Mouse (Mus musculus) megakaryocyte, embryonic 14.5 days (primary cell): ENCODE data around the gene Il2ra. TPM values are rescaled to one million over a fixed set of nuclear protein-coding genes. Genes with fewer than 3 reads are reported as not detected.
A peak's percentile ranks its signal among the peaks of the same experiment; 100 is the strongest.
"Not testable (repeated sequence)": the region's sequence is repeated elsewhere in the genome, so short reads cannot be mapped to it uniquely, and the experiment has no call there.

Experiments used
- H3K27me3 ChIP-seq: replicated peaks from 2 replicates; pipeline ENCODE3; 2012; ENCODE audit warnings: inconsistent platforms
- H3K36me3 ChIP-seq: replicated peaks from 2 replicates; pipeline ENCODE3; 2012; ENCODE audit warnings: low read length, inconsistent platforms, mixed read lengths
- H3K4me1 ChIP-seq: 2 replicates; pipeline ENCODE4 v1.6.1; 2012; ENCODE audit warnings: inconsistent platforms
- H3K4me3 ChIP-seq: replicated peaks from 2 replicates; pipeline ENCODE3; 2012; ENCODE audit warnings: moderate library complexity, mild to moderate bottlenecking, inconsistent platforms
- H3K9me3 ChIP-seq: 2 replicates; pipeline ENCODE4 v1.6.1; 2012; ENCODE audit warnings: inconsistent platforms
- FLI1 ChIP-seq: IDR thresholded peaks from 2 replicates; pipeline ENCODE4 v1.6.1; 2012; ENCODE audit warnings: low read length, inconsistent platforms, mixed read lengths
- GATA1 ChIP-seq: IDR thresholded peaks from 3 replicates; pipeline ENCODE4 v1.6.1; 2012; ENCODE audit warnings: mixed read lengths, low read length, inconsistent platforms, borderline replicate concordance
- polyA plus RNA-seq: library from polyadenylated mRNA; stranded (reverse); fragments of >175 nt; gene quantifications from 2 replicates; pipeline ENCODE4 v1.2.3, GENCODE M21; 2012; ENCODE audit warnings: low replicate concordance; ENCODE audit not compliant: insufficient read depth

The Il2ra gene
- polyA plus RNA-seq, 1 experiment = not detected

DNA sequence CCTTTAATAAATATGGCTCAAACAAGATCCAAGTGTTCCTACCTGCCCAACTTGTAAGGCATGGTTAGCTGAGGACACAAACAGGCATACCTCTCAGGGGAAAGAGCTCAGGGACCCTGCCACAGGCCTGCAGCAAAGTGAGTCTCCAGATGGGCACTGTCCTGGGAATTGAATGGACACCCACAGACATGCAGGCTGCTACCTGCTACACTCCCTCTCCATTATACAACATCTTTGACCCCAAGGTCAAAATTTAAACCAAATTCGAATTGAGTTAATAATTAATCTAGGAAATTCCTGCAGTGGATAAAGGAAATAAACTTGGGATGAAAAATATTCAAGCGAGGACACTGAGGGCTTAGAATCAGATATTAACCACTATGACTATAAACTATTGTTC lies 53.3 kb downstream of the Il2ra start:
- Histone ChIP-seq H3K4me3 (no peak overlapping the region), H3K4me1 (peaks cover 29% of the 10 kb centered on the region), H3K36me3 (no peaks in the 10 kb centered on the region), H3K27me3 (peaks cover 4% of the 10 kb centered on the region), H3K9me3 (0 out of 2 replicates have a peak, but pooled peaks cover 4% of the 10 kb centered on the region)
- TF ChIP-seq GATA1 = no peak
- no peak for TF ChIP-seq FLI1

DNA sequence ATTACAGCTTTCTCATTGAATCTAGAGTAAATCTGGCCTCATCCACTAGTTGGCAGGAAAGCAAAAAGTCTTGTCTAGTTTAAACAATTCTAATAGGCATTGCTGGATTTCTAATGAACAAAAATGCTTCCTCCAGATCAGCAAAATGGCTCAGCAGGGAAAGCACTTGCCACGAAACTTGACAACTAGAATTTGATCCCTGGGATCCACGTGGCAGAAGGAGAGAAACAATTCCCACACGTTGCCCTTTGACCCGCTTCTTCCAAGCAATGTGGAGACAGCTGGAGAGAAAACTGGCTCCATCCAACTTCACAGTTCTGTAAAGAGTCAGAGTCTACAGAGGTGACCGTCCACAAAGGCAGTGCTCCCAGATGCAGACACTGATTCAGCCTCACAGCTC lies 56.4 kb downstream of the Il2ra start:
- TF ChIP-seq FLI1 (no peak), GATA1 (no peak)
- H3K27me3 ChIP-seq = no peaks in the 10 kb centered on the region

DNA sequence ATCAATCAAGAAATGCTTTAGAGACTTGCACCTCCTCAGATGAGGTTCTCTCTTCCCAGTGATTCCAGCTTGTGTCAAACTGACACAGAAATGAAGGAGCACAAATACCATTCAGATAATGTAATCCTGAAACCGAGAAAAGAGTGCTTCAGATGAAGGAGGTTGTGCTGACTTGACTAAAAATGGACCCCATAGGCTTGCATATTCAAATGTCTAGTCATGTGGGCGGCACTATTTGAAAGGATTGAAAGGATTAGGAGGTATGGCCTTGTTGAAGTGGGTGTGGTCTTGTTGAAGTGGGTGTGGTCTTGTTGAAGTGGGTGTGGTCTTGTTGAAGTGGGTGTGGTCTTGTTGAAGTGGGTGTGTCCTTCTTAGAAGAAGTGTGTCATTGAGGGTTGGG lies 57.3 kb downstream of the Il2ra start:
- H3K4me3 ChIP-seq = no peak overlapping the region
- H3K36me3 ChIP-seq = no peaks in the 10 kb centered on the region
- TF ChIP-seq GATA1 = no peak
- no peak for TF ChIP-seq FLI1
- 0 out of 2 replicates have a peak, but pooled peaks cover 4% of the 10 kb centered on the region for H3K9me3 ChIP-seq
- H3K27me3 ChIP-seq = no peaks in the 10 kb centered on the region
- peaks cover 56% of the 10 kb centered on the region for H3K4me1 ChIP-seq

More for the DNA sequence above, 56.4 kb downstream of the Il2ra start:
- Histone ChIP-seq H3K9me3 (0 out of 2 replicates have a peak, but pooled peaks cover 4% of the 10 kb centered on the region), H3K36me3 (no peaks in the 10 kb centered on the region), H3K4me1 (peaks cover 46% of the 10 kb centered on the region), H3K4me3 (no peak overlapping the region)

DNA sequence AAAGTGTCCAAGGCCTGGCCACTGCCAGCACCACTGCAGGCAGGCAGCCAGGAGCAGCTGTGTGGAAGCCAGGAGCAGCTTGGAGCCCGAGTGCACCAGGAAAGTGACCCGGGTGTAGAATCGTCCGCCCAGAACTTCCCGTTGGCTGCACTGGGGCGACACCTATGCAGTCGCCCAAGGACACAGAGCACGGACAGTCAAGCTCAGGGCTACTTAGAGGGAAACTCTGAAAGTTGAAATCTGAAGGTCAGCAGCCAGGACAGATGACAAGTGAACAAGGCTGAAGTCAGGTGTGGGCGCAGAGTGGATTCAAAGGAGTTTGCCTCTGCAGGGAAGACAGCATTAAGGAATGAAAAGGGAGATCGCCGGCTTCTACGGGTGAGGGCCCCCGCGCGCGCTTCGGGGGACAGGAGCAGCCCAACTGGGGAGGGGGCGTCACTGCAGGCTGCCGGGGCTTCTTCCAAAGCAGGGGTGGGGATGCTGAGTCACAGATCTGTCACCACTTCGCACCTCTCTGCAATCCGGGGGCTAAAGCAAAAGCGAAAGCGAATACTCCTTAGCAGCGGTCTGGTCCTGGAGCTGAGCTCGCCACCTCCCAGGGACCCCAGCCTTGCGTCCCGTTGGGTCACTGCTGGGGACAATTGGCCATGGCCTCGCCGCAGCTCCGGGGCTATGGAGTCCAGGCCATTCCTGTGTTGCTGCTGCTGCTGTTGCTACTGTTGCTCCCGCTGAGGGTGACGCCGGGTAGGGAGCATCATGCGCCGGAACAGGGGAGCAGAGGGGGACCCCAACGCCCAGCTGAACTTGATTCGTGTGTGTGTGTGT lies 62.8 kb downstream of the Il2ra start, which contains the start of gene Il15ra:
TSS of gene Il15ra (plus strand) at position 90 of the 825 bp plus-strand sequence.
- peaks cover 80% of the 10 kb centered on the region for H3K4me1 ChIP-seq
- TF ChIP-seq GATA1 = no peak
- no peak for TF ChIP-seq FLI1
- H3K4me3 ChIP-seq = peak within 1 kb of the TSS; percentile 99
- no peaks in the 10 kb centered on the region for H3K27me3 ChIP-seq
- peaks cover 2% of the 10 kb centered on the region for H3K36me3 ChIP-seq
- H3K9me3 ChIP-seq = no peaks in the 10 kb centered on the region

DNA sequence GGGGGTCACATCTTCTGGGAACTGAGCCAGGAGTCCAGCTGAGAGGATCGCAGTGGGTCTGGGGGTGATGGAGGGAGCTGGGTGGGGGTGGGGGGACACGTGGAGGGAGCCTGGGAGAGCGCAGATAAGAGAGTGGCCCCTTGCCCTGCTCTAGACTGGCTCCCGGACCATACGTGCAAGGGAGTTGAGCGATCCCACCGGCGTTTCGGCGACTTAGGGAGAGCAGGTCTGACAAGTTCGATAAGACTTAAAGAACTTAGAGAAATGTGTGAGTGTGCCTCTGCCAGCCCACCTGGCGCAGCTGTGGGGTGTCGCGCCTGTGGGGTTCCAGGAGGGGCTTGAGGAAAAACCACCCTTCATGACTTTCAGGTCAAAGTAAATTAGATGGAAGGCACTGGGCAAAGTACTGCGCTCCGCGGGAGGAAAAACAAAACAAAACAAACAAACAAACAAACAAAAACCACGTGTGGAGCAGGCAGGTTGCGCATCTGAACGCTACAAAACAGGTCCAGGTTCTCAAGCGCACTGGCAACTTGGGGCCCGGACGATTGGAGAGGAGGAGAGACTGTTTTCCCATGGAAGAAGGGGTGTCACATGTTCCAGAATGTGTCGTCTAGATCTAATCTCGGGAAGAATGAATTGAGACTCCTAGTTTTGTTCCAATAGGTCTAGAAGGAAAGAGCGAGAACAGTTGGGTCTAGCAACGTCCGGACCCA lies 63.6 kb downstream of the Il2ra start:
- peaks cover 2% of the 10 kb centered on the region for H3K36me3 ChIP-seq
- TF ChIP-seq FLI1 (no peak), GATA1 (no peak)
- H3K27me3 ChIP-seq = no peaks in the 10 kb centered on the region

DNA sequence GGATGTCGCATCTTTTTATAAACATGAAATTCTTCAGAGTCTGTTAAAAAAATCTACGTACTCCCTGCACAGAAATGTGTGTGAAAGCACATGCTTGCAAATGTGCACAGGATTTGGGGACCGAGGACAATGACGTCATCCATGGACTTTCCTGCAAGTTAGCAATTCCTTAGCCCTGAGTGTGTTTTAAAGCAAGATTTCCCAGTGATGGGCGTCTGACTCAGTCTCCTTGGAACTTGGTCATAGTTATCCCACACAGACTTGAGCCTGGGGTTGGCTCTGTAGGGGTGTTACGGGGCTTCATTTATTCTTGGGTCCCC lies 64.1 kb downstream of the Il2ra start:
- Histone ChIP-seq H3K9me3 (no peaks in the 10 kb centered on the region), H3K4me1 (peaks cover 76% of the 10 kb centered on the region), H3K4me3 (peak overlapping the region; percentile 99), H3K27me3 (no peaks in the 10 kb centered on the region), H3K36me3 (peaks cover 6% of the 10 kb centered on the region)
- TF ChIP-seq GATA1 = no peak
- TF ChIP-seq FLI1 = no peak

More for the DNA sequence above, 63.6 kb downstream of the Il2ra start:
- H3K9me3 ChIP-seq = no peaks in the 10 kb centered on the region
- peaks cover 74% of the 10 kb centered on the region for H3K4me1 ChIP-seq
- H3K4me3 ChIP-seq = peak overlapping the region; percentile 99

DNA sequence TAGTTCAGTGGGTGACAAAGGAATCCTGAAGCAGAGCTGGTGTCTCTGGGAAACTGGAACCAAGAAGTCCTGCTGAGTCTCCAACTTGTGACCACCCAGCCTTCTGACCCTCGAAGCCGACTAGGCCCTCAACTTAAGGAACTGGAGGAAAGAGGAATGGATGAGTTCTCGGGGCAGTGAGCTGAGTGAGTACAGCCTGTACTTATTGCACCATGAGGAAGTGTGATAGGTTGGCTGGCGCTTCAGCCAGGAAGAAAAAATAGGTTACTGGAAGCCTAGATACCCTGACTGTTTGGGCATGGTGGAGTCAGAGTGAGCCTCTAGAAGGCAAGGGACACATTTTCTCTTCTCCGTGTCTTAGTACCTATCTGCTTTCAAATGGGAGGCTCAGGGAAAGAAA lies 65.9 kb downstream of the Il2ra start:
- no peaks in the 10 kb centered on the region for H3K9me3 ChIP-seq
- peaks cover 78% of the 10 kb centered on the region for H3K4me1 ChIP-seq
- no peaks in the 10 kb centered on the region for H3K27me3 ChIP-seq
- peaks cover 13% of the 10 kb centered on the region for H3K36me3 ChIP-seq
- TF ChIP-seq FLI1 (no peak), GATA1 (no peak)
- peak overlapping the region; percentile 84 for H3K4me3 ChIP-seq

DNA sequence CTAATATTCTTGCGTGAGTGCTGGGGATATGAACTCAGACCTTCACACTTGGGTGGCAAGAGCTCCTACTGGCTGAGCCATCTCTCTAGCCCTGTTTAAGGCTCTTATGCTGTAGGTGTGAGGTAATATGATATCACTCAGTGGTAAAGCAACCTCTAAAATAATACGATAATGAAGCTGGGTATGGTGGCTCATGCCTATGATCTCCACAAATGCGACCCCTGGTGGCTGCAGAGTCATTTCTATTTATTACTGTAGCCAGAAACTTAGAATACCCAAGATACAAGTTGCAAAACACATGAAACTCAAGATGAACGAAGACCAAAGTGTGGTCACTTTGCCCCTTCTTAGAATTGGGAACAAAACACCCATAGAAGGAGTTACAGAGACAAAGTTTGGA lies 67.5 kb downstream of the Il2ra start:
- not testable (repeated sequence) for H3K27me3 ChIP-seq, H3K9me3 ChIP-seq, H3K4me3 ChIP-seq
- Histone ChIP-seq H3K4me1 (peaks cover 79% of the 10 kb centered on the region), H3K36me3 (peaks cover 17% of the 10 kb centered on the region)

DNA sequence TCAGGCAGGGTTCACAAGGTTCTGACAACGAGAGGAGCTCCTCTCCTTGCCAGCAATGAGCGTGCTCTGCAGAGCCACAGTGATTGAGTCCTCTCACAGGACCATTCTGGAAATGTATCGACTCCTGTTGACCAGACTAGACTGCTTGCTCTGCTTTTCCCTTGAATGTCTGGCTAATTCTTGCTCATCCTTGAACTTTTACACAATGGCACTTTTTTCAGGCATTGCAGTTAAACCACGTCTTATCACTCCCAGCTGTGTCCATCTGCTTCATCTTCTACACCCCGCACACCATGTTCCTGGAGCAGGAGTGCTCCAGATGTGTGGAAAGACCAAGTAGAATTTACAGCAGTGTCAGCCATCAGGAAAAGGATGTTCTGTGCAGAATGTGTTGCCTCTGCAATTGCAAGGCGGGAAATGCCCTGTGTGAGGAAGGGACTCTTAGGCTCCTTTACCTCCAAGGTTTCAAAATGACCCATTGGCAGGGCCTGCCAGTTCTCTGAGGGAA lies 69.9 kb downstream of the Il2ra start:
- Histone ChIP-seq H3K4me3 (no peak overlapping the region), H3K36me3 (peaks cover 35% of the 10 kb centered on the region), H3K4me1 (peaks cover 61% of the 10 kb centered on the region), H3K27me3 (no peaks in the 10 kb centered on the region), H3K9me3 (no peaks in the 10 kb centered on the region)
- no peak for TF ChIP-seq FLI1
- no peak for TF ChIP-seq GATA1

DNA sequence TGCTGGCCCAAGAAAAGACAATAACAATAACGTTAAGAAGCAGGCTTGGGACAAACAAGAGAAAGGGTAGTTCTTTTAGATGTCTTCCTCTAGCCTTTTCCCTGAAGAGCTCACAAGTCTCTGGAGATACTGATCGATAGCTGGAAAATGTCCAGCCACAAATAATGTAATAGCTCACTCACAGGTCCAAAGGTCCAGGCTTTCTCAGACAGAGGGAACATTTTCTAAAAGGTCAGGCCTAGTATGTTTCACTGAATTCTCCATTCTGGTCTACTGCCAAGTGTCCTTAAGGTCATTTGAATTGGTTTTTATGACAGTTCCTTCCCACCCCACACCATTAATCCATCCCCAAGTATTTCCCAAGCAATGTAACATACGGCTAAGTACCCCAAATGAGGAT lies 70.4 kb downstream of the Il2ra start:
- Histone ChIP-seq H3K4me3 (no peak overlapping the region), H3K4me1 (peaks cover 56% of the 10 kb centered on the region), H3K27me3 (no peaks in the 10 kb centered on the region), H3K9me3 (no peaks in the 10 kb centered on the region), H3K36me3 (peaks cover 40% of the 10 kb centered on the region)
- TF ChIP-seq FLI1 (no peak), GATA1 (no peak)
